Mouse (Mus musculus): Measurements from ENCODE around the gene Ager. TPM values are rescaled to one million over a fixed set of nuclear protein-coding genes. Genes with fewer than 3 reads are reported as not detected.
A peak's percentile ranks its signal among the peaks of the same experiment; 100 is the strongest.

Gene Ager
- polyA plus RNA-seq, 1 experiment from 2014 or later = 1.7 TPM

DNA sequence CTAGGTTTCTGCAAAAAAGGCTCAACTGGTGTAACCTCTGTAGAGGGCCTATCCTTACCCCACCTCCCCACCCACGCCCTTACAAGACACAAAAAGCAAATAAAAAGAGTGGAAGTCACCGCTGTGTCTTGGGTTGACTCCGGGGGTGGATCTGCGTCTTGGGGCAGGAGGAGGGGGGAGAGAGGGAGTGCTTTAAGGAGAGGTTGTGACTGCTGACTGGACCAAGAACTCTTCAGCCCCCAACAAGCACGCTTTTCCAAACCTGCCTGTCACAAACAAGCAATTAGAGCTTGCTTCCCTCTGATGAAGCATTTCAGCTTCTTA lies 30.9 kb downstream of the Ager start:
- DNase-seq (ENCODE audit: low spot score) = no peak
- no peak for ATAC-seq (replicated peaks; ENCODE audit: low FRiP score)
- peaks cover 4% of the 10 kb centered on the region; the same call in 1 of the 2 replicates for H3K36me3 ChIP-seq (ENCODE audit: control insufficient read depth, insufficient read depth, low read length)
- H3K9ac ChIP-seq (ENCODE audit: low read depth, low read length) = no peak overlapping the region; the same call in 1 of the 2 replicates
- no peaks in the 10 kb centered on the region for H3K9me3 ChIP-seq (ENCODE audit: control insufficient read depth, low read length)
- H3K4me3 ChIP-seq (ENCODE audit: low read depth, low read length) = no peak overlapping the region
- WGBS = 33% methylated on average over 5 of the region's 5 CpGs
- H3K27ac ChIP-seq (ENCODE audit: low read depth, low read length) = no peak overlapping the region
- H3K27me3 ChIP-seq (replicated peaks; ENCODE audit: control insufficient read depth, insufficient read depth, low read length) = peaks cover 48% of the 10 kb centered on the region
- H3K4me2 ChIP-seq = peak overlapping the region; percentile 94
- H3K4me1 ChIP-seq (replicated peaks; ENCODE audit: control insufficient read depth, insufficient read depth, low read length) = peaks cover 36% of the 10 kb centered on the region

- Histone ChIP-seq H3K9ac (ENCODE audit: low read depth, low read length) (no peak within 1 kb of the TSS; the same call in 1 of the 2 replicates), H3K27me3 (replicated peaks; ENCODE audit: control insufficient read depth, insufficient read depth, low read length) (peaks cover 48% of the 10 kb centered on the region), H3K4me3 (ENCODE audit: low read depth, low read length) (peak within 1 kb of the TSS; percentile 80; the same call in 1 of the 2 replicates), H3K36me3 (ENCODE audit: control insufficient read depth, insufficient read depth, low read length) (peaks cover 4% of the 10 kb centered on the region; the same call in 1 of the 2 replicates), H3K4me1 (replicated peaks; ENCODE audit: control insufficient read depth, insufficient read depth, low read length) (peaks cover 36% of the 10 kb centered on the region), H3K9me3 (ENCODE audit: control insufficient read depth, low read length) (no peaks in the 10 kb centered on the region), H3K27ac (ENCODE audit: low read depth, low read length) (no peak within 1 kb of the TSS), H3K4me2 (peak within 1 kb of the TSS; percentile 94)
- DNase-seq (ENCODE audit: low spot score) = no peak
- WGBS = 4% methylated on average over 16 of the region's 16 CpGs
- no peak for ATAC-seq (replicated peaks; ENCODE audit: low FRiP score)
Measured at GRCm38 (mm10) chr17:34629221-34629751, 31.6 kb downstream of the Ager start, which contains the start of gene Prrt1. TSS of gene Prrt1 (plus strand) at chr17:34629533.

GRCm38 (mm10) chr17:34629796-34630603 lies 32.3 kb downstream of the Ager start:
- Histone ChIP-seq H3K9ac (ENCODE audit: low read depth, low read length) (no peak overlapping the region), H3K36me3 (ENCODE audit: control insufficient read depth, insufficient read depth, low read length) (peaks cover 4% of the 10 kb centered on the region; the same call in 1 of the 2 replicates), H3K9me3 (ENCODE audit: control insufficient read depth, low read length) (no peaks in the 10 kb centered on the region), H3K4me2 (peak overlapping the region; percentile 58; the same call in 1 of the 2 replicates), H3K27ac (ENCODE audit: low read depth, low read length) (no peak overlapping the region), H3K4me1 (replicated peaks; ENCODE audit: control insufficient read depth, insufficient read depth, low read length) (peaks cover 36% of the 10 kb centered on the region), H3K4me3 (ENCODE audit: low read depth, low read length) (peak overlapping the region; percentile 33; the same call in 1 of the 2 replicates), H3K27me3 (replicated peaks; ENCODE audit: control insufficient read depth, insufficient read depth, low read length) (peaks cover 48% of the 10 kb centered on the region)
- DNase-seq (ENCODE audit: low spot score) (no peak), ATAC-seq (replicated peaks; ENCODE audit: low FRiP score) (no peak)
- 14% methylated on average over 12 of the region's 12 CpGs for WGBS

DNA sequence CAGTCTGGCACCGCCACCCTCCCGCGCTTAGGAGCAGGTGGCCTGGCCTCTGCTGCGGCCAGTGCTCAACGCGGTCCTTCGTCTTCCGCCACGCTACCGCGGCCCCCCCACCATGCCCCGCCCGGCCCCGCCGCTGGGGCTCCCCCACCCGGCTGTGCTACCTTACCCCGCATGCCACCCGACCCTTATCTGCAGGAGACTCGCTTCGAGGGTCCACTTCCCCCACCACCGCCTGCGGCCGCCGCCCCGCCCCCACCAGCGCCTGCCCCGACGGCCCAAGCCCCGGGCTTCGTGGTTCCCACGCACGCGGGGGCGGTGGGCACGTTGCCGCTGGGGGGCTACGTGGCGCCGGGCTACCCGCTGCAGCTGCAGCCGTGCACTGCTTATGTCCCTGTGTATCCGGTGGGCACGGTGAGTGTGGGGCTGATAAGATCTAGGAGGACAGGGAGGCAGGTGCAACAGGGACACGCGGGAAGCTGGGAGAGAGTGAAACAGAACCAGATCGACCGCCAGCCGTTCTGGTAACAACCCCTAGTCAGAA lies 33.2 kb downstream of the Ager start:
- DNase-seq (ENCODE audit: low spot score) (no peak), ATAC-seq (replicated peaks; ENCODE audit: low FRiP score) (no peak)
- Histone ChIP-seq H3K36me3 (ENCODE audit: control insufficient read depth, insufficient read depth, low read length) (no peaks in the 10 kb centered on the region), H3K9ac (ENCODE audit: low read depth, low read length) (peak overlapping the region; percentile 31), H3K27ac (ENCODE audit: low read depth, low read length) (no peak overlapping the region), H3K4me2 (peak overlapping the region; percentile 58), H3K27me3 (replicated peaks; ENCODE audit: control insufficient read depth, insufficient read depth, low read length) (peaks cover 48% of the 10 kb centered on the region), H3K4me1 (replicated peaks; ENCODE audit: control insufficient read depth, insufficient read depth, low read length) (peaks cover 36% of the 10 kb centered on the region), H3K9me3 (ENCODE audit: control insufficient read depth, low read length) (no peaks in the 10 kb centered on the region), H3K4me3 (ENCODE audit: low read depth, low read length) (peak overlapping the region; percentile 33)
- WGBS = 4% methylated on average over 46 of the region's 48 CpGs

DNA sequence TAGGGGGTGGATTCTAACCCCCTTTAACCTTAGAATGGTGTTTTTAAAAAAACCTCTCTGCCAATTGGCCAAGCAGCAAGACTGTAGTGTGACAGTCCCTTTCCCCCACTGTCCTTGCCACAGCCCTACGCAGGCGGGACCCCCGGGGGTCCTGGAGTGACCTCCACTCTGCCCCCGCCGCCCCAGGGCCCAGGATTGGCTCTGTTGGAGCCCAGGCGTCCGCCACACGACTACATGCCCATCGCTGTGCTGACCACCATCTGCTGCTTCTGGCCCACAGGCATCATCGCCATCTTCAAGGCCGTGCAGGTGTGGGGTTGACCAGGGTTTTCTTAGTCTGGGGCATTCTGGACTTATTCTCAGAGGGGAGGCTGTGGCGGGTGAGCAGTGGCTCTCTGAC lies 34.0 kb downstream of the Ager start:
- 9% methylated on average over 12 of the region's 12 CpGs for WGBS
- Histone ChIP-seq H3K36me3 (ENCODE audit: control insufficient read depth, insufficient read depth, low read length) (no peaks in the 10 kb centered on the region), H3K27ac (ENCODE audit: low read depth, low read length) (no peak overlapping the region), H3K4me1 (replicated peaks; ENCODE audit: control insufficient read depth, insufficient read depth, low read length) (peaks cover 32% of the 10 kb centered on the region), H3K4me2 (peak overlapping the region; percentile 69), H3K9me3 (ENCODE audit: control insufficient read depth, low read length) (no peaks in the 10 kb centered on the region), H3K9ac (ENCODE audit: low read depth, low read length) (no peak overlapping the region), H3K4me3 (ENCODE audit: low read depth, low read length) (peak overlapping the region; percentile 41), H3K27me3 (replicated peaks; ENCODE audit: control insufficient read depth, insufficient read depth, low read length) (peaks cover 48% of the 10 kb centered on the region)
- ATAC-seq (replicated peaks; ENCODE audit: low FRiP score) (no peak), DNase-seq (ENCODE audit: low spot score) (no peak)

DNA sequence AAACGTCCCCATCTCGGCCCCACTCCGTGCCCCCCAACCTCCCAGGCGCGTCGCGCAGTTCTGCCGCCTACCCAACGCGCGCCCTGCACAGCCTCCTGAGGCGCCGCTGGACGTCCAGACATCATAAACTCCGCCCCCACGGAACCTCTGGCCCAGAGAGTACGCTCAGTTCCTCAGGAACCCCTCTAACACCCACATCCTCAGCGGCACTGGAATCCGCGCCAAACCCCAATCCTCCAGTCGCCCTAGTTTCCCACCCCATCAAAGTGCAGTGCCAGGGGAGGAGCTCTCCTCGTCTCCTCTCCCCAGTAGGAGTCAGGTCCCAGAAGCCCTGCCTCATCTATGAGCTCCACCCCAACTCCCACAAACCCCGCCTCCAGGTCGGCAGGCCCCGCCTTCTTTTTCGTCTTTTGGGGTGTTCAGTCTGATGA lies 34.6 kb downstream of the Ager start:
- Histone ChIP-seq H3K27me3 (replicated peaks; ENCODE audit: control insufficient read depth, insufficient read depth, low read length) (peaks cover 48% of the 10 kb centered on the region), H3K4me2 (peak overlapping the region; percentile 69), H3K27ac (ENCODE audit: low read depth, low read length) (no peak overlapping the region), H3K9ac (ENCODE audit: low read depth, low read length) (no peak overlapping the region), H3K4me1 (replicated peaks; ENCODE audit: control insufficient read depth, insufficient read depth, low read length) (peaks cover 32% of the 10 kb centered on the region), H3K4me3 (ENCODE audit: low read depth, low read length) (peak overlapping the region; percentile 41), H3K36me3 (ENCODE audit: control insufficient read depth, insufficient read depth, low read length) (no peaks in the 10 kb centered on the region), H3K9me3 (ENCODE audit: control insufficient read depth, low read length) (no peaks in the 10 kb centered on the region)
- peak; percentile 22; the same call in 1 of the 2 replicates for ATAC-seq (replicated peaks; ENCODE audit: low FRiP score)
- no peak for DNase-seq (ENCODE audit: low spot score)
- under 1% methylated on average over 26 of the region's 26 CpGs for WGBS

DNA sequence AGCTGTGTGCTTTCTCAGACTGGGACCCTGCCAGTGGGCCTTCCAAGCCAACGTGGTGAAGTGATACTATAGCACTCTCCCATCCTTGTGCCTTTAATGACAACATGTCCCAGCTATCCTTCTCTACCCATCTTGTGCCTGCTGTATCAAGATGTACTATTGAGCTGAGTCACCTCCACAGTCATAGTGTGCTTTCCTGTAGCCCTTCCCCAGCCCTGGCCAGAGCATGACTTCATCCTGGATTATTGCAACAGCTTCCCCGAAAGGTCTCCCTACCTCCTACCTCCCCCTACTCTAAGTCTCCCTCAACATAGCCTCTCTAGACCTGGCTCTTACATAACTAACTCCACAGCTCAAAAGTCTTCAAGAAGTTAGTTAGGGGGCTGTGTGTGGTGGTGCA lies 38.0 kb downstream of the Ager start:
- no peaks in the 10 kb centered on the region for H3K36me3 ChIP-seq (ENCODE audit: control insufficient read depth, insufficient read depth, low read length)
- peaks cover 23% of the 10 kb centered on the region for H3K27me3 ChIP-seq (replicated peaks; ENCODE audit: control insufficient read depth, insufficient read depth, low read length)
- no peak overlapping the region for H3K4me2 ChIP-seq
- H3K4me1 ChIP-seq (replicated peaks; ENCODE audit: control insufficient read depth, insufficient read depth, low read length) = peaks cover 15% of the 10 kb centered on the region
- no peak overlapping the region for H3K9ac ChIP-seq (ENCODE audit: low read depth, low read length)
- no peaks in the 10 kb centered on the region for H3K9me3 ChIP-seq (ENCODE audit: control insufficient read depth, low read length)
- no peak overlapping the region for H3K4me3 ChIP-seq (ENCODE audit: low read depth, low read length)
- WGBS = 62% methylated on average over 2 of the region's 2 CpGs
- ATAC-seq (replicated peaks; ENCODE audit: low FRiP score) (no peak), DNase-seq (ENCODE audit: low spot score) (no peak)
- H3K27ac ChIP-seq (ENCODE audit: low read depth, low read length) = no peak overlapping the region

DNA sequence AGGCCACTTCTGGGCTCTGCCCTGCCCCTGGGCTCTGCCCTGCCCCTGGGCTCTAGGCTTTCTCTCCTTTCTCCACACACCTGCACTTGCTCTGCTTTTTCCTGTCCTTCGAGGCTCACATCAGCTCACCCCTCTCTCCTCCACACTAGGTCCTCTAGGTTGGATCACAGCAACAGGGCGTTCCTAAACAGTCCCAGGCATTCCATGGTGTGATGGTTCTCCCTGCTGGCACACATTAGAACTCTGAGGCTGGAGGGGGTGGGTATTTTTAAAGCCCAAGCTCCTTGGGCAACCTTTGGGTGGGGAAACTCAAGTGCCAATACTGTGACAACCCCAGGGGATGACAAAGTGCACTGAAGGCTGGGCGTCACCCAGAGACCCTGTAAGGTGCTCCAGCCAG lies 39.8 kb downstream of the Ager start:
- no peak for ATAC-seq (replicated peaks; ENCODE audit: low FRiP score)

More for the DNA sequence above, 39.8 kb downstream of the Ager start:
- 70% methylated on average over 3 of the region's 3 CpGs for WGBS
- Histone ChIP-seq H3K4me2 (no peak overlapping the region), H3K4me3 (ENCODE audit: low read depth, low read length) (no peak overlapping the region), H3K9ac (ENCODE audit: low read depth, low read length) (no peak overlapping the region), H3K9me3 (ENCODE audit: control insufficient read depth, low read length) (no peaks in the 10 kb centered on the region), H3K27me3 (replicated peaks; ENCODE audit: control insufficient read depth, insufficient read depth, low read length) (peaks cover 5% of the 10 kb centered on the region), H3K4me1 (replicated peaks; ENCODE audit: control insufficient read depth, insufficient read depth, low read length) (peaks cover under 1% of the 10 kb centered on the region), H3K27ac (ENCODE audit: low read depth, low read length) (no peak overlapping the region), H3K36me3 (ENCODE audit: control insufficient read depth, insufficient read depth, low read length) (no peaks in the 10 kb centered on the region)
- DNase-seq (ENCODE audit: low spot score) = no peak

All from liver, embryonic 11.5 days (tissue).